Mouse (Mus musculus) lung, postnatal 36 days (tissue): ENCODE measurements around the gene Ttll12.

Source experiments
- DNase-seq: peaks from one replicate; pipeline ENCODE4 v3.0.0; 2022; ENCODE audit warnings: mixed read lengths

The Ttll12 gene

GRCm38 (mm10) chr15:83593189-83593585 lies 1.8 kb downstream of the Ttll12 start:
- DNase-seq = no peak

GRCm38 (mm10) chr15:83592260-83593188 lies 2.4 kb downstream of the Ttll12 start:
- DNase-seq = no peak

GRCm38 (mm10) chr15:83591758-83592157 lies 3.2 kb downstream of the Ttll12 start:
- DNase-seq = no peak

DNA sequence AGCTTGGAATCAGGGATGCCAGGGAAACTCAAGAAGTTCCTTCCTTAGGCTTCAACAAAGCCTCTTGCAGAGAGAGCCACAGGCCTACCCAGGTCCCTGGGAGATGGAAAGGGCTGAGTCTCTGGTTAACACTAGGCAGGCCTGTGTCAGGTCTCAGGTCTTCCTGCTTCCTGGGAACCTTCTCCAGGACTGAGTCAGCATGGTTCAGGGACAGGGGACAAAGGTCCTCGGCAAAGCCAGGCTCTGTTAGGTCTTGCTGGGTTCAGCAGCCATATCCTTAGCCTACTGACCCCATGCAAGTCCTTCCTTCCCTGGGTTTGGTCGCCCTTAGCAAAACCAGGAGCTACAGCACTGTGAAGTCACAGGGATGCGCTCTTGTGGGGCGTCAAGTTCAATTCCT lies 4.1 kb downstream of the Ttll12 start:
- DNase-seq = no peak

DNA sequence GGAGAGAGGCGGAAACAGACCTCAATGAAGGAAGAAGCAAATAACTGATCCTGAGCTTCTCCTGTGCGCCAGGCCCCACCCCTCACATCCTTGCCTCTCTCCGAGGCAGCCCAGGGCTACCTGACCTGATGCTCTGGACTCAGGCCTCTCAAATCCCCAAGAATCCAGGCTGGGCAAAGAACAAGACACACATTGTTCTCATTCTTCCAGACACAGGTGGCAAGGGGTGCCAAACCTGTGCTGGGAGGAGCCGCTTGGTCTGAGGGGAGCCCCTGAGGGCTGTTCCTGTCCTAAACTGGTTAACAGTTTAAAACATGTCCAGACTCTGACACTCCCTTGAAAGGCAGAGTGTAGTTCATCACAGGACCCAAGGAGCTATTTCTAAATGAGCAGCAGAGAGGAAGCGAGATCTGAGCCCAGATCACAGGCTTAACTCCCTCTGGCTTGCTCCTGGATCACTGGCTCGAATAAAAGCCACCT lies 10.2 kb downstream of the Ttll12 start:
- no peak for DNase-seq

DNA sequence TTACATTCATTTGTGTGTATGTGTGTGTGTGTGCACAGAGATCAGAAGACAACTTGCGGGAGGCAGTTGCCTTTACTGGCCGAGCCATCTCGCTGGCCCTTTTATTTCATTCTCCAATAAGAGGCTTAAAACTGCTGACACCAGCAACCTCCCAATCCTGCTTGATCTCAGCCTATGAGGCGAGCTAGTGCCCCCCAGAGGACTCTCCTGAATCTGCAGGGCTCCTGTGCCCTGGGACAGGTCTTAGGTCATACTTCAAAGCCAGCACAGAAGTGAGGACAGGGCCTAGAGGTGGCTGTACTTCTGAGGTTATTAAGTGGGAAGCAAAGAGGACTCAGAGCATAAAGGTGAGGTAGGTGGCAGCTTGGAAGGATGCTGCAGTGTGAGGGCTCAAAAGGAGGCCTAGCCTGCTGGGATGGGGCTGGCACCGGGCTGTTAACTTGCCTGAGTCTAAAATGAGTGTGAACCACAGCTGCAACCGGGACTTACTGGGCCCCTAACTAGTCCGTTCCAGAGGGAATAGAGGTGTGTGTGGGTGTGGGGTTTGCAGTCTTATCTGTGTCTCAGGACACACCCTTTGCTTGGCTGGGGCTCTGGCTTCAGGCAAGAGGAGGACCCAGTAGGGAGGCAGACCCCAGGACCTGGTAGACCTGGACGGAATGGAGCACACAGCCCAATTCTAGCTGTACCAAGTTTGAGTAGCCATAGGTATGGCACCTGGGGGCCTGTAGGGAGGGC lies 11.4 kb downstream of the Ttll12 start:
- DNase-seq = peak; percentile 86

GRCm38 (mm10) chr15:83582931-83583330 lies 12.0 kb downstream of the Ttll12 start:
- DNase-seq = no peak

GRCm38 (mm10) chr15:83576651-83577050 lies 18.3 kb downstream of the Ttll12 start:
- no peak for DNase-seq

GRCm38 (mm10) chr15:83575543-83575942 lies 19.4 kb downstream of the Ttll12 start:
- no peak for DNase-seq

DNA sequence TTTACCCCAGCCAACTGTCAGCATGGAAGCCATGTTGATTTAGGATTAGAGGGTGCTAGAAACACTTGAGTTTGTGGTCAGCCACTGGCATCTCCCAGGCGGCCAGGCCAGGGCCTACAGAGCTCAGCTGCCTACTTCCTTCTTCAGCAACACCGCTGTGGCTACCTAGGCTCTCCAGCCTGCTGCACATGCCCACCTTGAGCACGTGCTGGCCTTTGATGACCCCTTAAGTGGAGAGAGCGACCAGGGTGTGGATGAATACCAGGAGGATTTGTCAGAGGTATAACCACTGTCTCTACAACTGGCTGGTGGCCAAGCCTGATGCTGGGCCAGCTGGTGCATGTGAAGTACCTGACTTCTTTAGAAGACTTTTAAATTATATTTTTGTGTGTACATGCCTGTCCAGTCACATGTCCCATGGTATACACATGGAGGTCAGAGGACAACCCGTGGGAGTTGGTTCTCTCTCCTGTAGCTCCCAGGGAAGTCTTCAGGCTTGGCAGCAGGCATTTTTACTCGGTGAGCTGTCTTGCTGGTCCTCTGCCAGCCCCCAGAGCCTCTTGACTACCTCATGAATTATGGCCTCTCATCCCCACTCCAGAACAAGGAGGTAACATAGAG lies 20.1 kb downstream of the Ttll12 start:
- DNase-seq = peak; percentile 85

DNA sequence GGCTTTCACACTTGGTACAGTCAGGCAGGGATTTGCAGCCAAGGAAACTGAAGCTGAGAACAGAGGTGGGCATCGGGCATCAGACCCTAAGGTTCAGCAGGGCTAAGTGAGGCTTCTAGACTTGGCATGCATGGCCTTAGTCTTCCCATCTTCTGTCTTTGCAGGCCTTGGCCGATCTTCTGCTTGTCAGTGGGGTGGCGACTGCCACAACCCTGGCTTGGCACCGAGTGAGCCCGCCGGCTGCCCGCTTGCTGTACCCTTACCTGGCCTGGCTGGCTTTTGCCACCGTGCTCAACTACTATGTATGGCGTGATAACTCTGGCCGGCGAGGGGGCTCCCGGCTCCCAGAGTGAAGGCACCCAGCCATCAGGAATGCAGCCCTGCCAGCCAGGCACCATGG lies 21.4 kb downstream of the Ttll12 start:
- DNase-seq = no peak

DNA sequence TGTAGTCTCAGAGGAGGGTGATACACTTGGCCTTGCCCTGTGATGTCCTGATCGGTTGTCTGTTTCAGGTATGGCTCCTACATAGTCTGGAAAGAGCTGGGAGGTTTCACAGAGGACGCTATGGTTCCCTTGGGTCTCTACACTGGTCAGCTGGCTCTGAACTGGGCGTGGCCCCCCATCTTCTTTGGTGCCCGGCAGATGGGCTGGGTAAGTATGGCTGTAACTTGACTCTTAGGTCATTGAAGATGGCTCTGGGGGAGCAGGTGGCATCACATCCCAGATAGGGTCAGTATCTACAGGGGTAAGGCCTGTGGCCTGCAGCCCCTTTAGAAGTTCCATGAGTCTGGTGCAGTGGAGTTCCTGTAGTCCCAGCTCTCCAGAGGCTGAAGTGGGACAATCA lies 22.8 kb downstream of the Ttll12 start:
- no peak for DNase-seq

- peak; percentile 59 for DNase-seq
These were observed 23.3 kb downstream of the Ttll12 start for GRCm38 (mm10) chr15:83571636-83572035.

GRCm38 (mm10) chr15:83570641-83571040 lies 24.3 kb downstream of the Ttll12 start:
- peak; percentile 45 for DNase-seq

DNA sequence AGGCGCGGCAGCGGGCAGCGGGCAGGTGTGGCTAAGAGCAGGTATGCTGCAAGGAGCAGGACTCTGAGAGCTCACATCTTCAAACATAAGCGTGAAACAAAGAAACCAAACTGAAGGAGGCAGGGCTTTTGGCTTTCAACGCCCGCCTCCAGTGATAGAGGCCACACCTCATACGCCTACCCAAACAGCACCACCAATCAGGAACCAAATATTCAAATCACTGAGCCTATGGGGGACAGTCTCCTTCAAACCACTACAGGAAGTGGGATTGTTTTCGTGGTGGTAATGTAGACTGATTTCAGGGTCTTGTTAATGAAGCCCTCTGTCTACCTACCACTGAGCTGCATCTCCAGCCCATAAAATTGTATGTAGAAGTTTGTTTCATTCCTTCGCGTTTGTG lies 25.3 kb downstream of the Ttll12 start:
- DNase-seq = peak; percentile 41

DNA sequence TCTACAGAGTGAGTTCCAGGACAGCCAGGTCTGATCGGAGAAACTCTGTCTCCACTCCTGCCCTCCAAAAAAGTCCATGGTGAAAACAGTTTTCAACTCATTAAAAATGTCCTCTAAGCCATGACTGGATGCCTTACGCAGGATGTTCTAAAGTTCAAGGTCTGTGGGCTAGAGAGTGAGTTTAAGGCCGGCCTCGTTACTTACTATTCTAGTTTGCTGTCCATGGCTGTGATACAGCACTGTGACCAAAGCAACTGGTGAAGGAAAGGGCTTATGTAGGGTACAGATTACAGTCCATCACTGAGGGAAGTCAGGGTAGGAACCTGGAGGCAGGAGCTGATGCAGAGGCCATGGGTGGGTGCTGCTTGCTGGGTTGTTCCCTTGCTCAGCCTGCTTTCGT lies 26.4 kb downstream of the Ttll12 start:
- no peak for DNase-seq

DNA sequence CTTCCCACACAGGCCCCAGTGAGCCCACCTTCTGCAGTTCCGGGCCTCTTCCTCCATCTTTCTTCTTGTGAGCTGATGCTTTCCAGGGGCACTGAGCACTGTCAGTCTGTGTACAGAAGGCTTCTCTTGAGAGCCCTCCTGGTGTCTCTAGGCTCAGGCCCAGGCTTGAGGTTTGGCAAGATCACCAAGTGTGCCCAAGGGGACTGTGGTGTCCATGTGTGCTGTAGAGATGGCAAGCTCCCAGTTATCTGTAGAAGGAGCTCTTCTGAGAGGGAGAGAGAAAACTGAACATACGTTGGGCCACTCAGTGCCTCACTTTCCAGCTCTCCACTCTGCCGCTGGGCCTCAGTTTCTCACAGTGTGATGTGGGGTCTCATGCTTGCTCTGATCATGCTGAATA lies 27.2 kb downstream of the Ttll12 start:
- no peak for DNase-seq

DNA sequence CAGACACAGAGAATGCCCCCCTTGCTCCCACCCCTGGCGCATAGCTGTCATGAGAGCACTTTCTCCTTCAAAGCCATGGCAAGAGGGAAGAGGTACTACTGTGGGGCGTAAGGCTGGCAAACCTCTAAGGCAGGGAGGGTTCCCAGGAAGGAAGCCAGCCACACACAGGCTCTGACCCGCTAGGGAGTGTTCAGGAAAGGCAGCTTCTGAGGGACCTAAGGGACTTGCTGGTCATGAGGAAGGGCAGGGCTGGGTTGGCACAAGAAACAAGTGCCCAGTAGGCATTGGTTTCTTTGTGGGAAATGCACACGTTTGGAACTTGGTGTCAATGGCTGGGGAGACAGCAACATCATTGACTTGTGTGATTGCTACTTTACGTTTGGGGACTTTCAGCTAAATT lies 29.0 kb downstream of the Ttll12 start:
- peak; percentile 44 for DNase-seq

GRCm38 (mm10) chr15:83565434-83565833 lies 29.5 kb downstream of the Ttll12 start:
- DNase-seq = peak; percentile 53

GRCm38 (mm10) chr15:83563857-83564651 lies 30.9 kb downstream of the Ttll12 start:
- peak; percentile 78 for DNase-seq

DNA sequence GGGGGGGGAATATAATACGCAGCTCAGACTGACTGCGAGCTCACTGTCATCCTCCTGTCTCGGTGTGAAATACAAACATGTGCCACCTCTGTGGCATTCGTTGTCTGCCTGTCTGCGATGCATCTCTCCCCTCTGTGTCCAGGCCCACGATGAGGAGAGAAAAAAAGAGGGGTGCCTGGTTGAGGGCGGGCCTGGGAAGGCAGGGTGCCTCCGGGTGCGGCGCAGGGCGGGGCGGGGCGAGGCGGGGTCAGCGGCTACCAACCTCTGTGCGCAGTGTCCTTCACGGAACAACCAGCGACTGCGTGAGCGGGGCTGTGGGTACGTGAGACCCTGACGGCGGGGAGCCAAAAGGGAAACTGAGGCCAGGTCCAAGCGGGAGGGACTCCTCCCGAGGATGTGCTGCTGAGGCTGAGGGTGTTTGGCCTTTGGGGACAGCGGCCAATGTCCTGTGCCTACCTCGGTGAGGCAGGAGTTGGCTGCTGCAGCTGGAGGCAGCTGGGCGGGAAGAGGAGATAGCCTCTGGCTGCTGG lies 31.6 kb downstream of the Ttll12 start, which contains the start of the genes Tspo and Mcat:
TSS of gene Tspo (plus strand) at position 266 of the 530 bp plus-strand sequence.
TSS of gene Mcat (minus strand) at position 461 of the 530 bp plus-strand sequence.
- DNase-seq = peak; percentile 87
